Mouse (Mus musculus): ENCODE data around the gene Ttf2.

Ttf2 gene

DNA sequence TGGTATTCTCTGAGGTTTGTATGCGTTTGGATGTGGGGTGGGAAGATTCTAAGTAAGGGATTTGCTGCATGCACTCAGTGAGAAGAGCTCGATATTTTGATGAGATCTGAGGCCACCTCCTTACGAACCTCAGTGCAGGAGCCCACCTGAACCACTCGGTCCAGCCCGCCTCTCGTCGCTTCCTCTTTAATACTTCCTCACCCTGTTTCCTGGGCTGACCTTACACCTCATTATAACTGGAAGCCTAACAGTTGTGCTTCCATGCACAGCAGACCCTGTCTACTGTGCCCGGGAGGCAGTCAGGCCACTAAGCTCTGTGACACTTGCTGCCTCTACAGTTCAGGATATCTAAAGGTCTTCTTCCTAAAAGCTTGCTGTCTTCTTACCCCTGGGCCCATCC lies 9.8 kb upstream of the Ttf2 start:
- no peak for DNase-seq (ENCODE audit: low read depth, low spot score)

DNA sequence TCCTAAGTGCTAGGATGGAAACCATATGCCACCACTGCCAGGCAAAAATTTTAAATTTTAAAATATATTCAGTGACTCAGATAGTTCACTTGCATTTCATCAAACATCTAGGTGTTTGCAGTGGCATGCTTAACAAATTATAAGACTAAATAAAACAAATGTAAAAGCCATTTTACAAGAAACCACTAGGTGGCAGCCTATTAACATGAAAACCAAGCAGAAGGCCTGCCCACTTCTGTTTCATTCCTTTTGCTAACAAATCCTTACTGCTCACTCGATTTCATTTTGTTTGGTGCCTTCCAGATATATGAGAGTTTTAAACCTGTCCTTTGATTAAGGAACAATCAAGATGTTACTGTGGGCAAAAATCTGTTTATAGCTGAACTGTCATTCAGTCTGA lies 4.4 kb upstream of the Ttf2 start:
- peak; percentile 75 for DNase-seq (ENCODE audit: low read depth, low spot score)

DNA sequence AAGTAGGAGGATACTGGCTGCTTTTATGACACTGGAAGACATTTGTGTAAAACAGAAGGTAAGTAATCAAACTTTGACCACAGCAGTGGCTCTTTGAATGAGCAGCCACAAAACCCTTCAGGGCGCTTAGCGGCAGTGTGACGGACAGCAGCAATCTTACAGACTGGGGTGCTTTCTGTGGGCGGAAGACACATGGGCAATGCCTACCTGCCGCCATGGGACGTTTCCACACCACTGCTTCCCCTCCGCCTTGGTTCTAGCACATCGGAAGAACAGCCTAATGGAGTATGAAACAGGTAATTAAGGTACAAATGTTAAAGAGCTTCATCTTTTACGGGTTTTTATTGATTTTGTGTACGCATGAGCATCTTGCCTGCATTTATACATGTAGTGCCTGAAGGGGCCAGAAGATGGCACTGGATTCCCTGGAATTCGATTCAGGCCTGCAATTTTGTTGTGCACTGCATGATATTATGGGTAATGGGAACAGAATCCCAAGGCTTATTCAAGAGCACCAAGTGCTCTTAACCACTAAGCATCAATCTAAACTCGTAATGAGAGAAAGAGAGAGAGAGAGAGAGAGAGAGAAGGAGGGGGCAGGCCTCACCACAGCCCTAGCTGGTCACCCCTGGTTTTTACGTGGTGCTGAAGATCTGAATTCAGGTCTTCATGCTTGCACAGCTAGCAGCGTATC lies 5.5 kb downstream of the Ttf2 start:
- peak; percentile 66 for DNase-seq (ENCODE audit: low read depth, low spot score)

DNA sequence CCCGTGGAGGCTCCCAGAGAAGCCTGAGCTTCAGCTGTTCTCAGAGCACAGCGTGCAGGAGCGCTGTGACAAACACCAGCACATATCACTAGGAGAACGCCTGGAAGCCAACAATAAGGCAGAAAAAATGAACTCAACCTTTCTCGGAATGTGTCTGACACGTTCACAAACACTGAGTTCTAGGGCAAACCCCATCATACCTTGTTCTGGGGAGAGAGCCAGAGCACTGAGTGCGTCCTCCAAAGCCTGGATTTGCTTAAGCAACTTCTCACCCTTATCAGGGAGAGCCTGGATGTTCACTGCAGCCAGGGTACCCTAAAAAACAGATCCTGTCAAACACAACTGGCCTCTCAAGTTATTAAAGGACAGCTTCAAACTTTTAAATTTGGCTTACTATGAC lies 8.0 kb downstream of the Ttf2 start:
- DNase-seq (ENCODE audit: low read depth, low spot score): no peak

DNA sequence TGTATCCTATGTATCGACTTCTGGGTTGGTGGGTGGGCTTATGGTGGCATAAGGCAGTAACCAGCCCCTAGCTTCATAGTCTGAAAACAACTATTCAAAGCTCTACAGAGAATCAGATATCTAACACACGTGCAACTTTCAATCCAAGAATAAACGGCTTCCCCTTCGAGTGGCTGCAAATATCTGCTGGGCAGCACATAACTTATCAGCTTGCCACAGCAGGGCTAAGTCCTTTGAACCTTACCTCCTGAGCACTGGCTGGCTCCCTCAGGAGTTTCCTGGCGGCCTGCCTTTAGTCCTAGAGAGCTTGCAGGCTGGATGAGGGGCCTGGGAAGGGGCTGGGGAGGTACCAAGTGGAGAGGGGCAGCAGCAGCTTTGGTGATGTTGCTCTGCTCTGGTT lies 8.5 kb downstream of the Ttf2 start:
- DNase-seq (ENCODE audit: low read depth, low spot score): no peak

DNA sequence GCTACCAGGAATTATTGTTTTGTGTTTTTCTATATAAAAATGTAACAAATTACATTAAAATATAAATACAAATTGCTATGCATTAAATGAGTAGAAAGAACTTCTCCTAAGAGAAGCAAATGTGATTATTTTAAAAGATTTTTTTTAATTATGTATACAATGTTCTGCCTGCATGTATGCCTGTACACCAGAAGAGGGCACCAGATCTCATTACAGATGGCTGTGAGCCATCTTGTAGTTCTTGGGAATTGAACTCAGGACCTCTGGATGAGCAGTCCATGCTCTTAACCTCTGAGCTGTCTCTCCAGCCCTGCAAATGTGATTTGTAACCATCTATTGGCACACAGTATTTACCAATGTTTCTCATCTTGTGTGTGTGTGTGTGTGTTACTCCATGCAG lies 14.8 kb downstream of the Ttf2 start:
- peak; percentile 19 for DNase-seq (ENCODE audit: low read depth, low spot score)

DNA sequence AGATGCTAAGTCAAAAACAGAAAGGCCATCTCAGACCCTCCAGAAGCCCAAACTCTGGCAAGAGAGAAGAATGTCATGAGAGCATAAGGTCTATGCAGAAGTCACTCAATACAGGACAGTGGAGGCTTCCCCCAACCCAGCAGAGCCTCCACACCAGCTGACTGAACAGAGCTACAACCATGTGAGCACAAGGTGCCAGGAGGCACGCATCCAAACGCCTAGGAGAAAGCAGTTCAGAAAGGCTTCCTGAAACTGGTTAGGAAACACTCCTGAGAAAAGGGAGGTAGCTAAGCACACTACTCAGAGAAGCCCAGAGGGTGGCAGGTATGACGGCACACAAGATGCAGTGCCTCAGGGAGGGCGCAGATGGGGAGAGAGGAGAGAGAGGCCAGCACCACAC lies 17.9 kb downstream of the Ttf2 start:
- DNase-seq (ENCODE audit: low read depth, low spot score): no peak

DNA sequence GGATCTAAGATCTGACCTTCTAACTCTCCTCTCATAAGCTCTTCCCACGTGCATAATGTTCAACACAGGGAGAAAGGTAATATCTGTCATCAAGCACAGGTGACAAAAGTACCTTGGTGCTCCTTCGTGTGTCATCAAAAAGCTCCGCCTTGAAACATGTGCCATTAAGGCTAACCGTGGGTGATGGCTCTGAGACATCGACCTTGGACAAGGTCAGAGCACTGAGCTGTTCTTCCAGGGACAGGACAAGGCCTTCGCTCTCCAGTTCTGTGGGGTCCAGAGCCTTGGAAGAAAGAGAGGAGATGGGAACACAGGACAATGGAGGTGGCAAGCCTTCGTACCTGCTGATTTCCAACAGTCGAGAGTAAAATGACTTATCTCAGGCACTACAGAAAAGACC lies 22.2 kb downstream of the Ttf2 start:
- no peak for DNase-seq (ENCODE audit: low read depth, low spot score)

DNA sequence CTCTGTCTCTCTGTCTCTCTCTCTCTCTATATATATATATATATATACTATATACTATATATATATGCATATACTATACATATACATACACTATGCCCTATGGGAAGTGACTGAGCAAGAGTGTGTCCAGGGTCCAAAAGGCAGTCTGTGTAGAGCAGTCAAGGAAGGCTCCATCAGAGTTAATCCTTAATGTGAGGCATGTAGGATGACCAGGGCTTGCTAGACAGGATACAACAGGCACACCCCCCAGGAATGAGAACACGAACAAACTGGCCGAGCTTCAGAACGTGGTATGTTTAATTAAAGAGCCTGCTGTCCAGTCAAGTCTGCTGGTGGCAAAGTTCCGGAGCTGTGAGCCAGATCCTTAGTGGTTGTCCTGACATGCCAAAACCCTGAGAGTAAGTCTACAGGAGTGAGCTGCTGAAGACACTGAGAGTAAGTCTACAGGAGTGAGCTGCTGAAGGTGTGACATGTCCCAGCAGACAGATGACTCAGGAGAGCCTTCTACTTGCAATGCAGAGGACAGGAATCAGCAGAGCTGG lies 28.9 kb downstream of the Ttf2 start:
- no peak for DNase-seq (ENCODE audit: low read depth, low spot score)

DNA sequence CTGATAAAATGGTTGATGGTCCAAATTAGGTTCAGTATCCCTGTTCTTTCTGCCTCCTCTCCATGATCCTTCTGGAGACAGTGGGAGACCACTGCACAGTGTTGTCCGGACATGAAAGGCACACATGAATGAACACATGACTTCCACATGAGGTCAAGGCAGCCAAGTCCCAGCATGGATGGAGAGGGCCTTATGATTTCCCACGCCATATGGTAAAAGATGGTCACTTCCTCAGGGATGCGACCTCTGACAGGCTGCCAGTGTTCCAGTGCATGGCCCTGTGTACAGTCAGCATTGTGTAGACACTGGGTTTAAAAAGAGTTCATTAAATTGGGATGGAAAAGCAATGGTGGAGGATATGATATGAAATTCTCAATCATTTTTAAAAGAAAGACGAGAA lies 31.3 kb downstream of the Ttf2 start:
- DNase-seq (ENCODE audit: low read depth, low spot score): no peak

DNA sequence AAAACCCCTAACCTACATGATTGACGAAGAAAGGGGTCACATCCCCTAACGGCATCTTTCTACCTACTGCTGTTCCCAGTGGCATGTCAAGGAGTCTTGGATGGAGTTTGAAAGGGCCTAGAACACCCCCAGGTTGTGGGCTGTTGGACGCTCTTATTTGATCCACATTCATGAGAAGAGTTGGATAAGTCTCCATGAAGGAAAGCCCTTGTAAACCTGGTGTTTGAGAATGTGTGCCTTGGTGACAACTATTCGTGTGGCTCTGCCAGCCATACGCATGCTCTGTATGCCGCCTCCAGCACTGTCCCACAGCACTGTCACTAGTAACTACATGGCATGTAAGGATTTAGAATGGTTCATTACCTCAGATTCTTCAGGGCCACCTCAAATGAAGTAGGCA lies 33.3 kb downstream of the Ttf2 start:
- DNase-seq (ENCODE audit: low read depth, low spot score): no peak

DNA sequence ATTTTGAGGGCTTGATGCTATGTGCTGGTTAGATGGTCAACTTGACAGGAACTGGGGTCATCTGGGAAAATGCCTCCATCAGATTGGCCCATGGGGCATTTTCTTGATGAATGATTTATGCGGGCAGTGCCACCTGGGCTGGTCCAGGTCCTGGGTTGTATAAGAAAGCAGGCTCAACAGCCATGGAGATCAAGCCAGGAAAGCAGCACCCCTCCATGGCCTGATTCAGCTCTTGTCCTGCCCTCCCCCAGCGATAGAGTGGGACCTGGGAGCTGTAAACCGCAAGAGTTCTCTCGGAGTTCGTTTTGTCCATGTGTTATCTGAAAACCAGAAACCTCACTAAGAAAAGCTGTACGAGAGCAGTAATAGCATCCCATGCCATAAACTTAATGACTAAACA lies 33.9 kb downstream of the Ttf2 start:
- DNase-seq (ENCODE audit: low read depth, low spot score): no peak

DNA sequence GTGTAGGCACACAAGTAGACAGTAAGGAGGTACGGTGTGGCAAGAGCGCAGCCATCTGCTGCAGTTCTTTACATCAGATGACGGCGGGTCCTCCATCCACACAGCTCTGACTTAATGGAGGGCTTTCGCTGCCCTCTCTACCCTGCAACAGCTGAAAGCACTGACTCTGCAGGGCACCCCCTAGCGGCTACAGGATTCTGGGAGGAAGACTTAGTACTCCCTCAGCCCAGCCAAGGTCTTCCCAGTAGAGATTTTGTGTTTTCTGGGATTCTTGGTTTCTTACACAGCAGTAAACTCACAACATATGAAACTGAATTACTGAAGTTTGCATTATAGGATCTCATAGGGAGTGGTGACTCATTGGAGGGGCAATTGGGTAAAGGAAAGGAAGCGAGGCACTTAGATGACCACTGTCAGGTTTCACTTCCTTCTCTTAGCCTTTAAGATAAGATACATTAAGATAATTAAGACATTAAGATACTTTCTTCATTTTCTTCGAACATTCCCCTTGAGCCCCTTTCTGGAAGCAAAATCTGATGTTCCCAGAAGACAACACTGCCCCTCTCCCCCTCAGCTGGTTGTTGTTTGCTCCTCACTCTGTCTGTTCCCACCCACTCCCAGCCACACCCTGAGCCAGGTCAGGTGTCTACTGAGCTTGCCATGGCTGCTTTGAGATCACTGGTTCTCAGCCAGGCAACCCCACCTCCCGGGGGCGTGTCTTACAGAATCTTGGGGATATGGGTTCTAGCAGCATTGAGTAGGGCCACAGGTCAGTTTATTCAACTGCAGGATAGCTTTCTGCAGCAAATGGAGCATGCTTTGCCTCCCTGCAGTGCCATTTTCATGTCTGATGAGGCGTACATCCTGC lies 37.2 kb downstream of the Ttf2 start:
- no peak for DNase-seq (ENCODE audit: low read depth, low spot score)

DNA sequence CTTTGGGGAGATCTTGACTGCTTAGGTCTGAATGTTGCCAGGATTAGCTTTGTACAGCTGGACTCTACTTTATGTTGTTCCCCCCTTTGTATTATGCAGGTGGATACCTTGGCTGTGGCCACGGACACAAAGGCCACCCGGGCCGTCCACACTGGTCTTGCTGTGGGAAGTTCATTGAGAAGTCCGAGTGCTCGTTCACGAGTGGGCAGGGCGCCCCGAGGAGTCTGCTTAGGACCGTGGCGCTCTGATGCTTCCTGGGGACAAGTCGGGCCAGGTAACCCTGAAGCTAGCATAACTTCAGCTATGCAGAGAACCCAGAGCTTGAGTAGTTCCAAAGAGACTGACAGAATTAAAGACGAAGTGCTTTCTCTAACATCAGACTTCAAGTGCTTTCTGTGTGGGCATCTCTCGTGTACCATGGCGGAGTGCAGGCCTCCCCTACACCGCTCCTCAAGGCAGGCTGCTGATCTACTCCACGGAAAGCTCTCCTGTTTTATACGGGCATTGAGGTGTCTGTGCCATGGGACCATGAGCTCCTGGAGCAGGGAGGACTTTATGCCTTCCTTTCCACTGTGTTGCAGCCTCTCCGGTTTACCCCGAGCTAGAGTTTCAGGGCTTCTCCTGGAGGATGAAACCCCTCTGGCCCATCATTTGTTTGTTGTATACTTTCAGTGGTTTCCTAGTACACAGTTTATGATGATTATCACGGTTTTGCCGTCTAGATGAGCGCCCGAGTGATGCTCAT lies 38.0 kb downstream of the Ttf2 start:
- DNase-seq (ENCODE audit: low read depth, low spot score): no peak

DNA sequence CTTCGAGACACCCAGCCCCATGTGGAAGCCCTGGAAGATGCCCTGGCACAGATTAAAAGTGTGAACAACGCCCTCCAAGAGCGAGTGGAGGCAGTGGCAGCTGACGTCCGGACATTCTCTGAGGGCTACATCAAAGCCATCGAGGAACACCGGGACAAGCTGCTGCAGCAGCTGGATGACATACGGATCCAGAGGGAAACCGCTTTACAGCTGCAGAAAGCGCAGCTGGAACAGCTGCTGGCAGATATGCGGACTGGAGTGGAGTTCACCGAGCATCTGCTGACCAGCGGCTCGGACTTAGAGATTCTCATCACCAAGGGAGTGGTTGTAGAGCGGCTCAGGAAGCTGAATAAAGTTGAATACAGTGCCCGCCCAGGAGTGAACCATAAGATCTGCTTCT lies 44.3 kb downstream of the Ttf2 start:
- no peak for DNase-seq (ENCODE audit: low read depth, low spot score)

DNA sequence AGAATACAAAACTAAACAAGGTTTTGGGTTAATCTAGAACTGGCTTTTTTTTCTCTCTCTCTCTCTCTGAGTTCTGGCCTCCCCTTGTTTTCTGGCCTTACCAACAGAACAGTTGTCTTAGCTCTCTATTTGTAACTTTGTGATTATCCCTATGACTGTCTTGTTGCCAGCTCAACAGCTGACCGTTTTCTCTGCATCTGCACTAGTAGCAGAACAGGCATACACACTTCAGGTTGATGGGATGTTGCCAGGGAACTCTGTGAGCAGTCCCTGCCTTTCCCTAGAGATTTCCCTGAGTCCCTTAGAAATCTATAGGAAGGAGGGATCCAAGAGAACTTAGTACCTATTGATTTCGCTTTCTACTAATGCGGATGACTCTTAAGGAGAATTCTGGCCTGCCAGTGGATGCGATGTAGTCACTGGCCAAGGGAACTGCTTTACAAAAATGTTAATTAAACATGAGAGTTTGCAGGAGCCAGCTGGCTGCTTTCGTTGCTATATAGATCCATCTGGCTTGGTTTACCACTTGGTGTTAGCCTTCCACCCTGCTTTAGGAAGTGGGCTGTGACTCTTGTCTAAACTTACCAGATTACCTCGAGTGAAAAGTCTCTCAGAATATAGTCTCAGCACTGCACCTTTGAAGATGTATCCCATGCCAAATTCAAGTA lies 45.3 kb downstream of the Ttf2 start:
- DNase-seq (ENCODE audit: low read depth, low spot score): no peak

DNA sequence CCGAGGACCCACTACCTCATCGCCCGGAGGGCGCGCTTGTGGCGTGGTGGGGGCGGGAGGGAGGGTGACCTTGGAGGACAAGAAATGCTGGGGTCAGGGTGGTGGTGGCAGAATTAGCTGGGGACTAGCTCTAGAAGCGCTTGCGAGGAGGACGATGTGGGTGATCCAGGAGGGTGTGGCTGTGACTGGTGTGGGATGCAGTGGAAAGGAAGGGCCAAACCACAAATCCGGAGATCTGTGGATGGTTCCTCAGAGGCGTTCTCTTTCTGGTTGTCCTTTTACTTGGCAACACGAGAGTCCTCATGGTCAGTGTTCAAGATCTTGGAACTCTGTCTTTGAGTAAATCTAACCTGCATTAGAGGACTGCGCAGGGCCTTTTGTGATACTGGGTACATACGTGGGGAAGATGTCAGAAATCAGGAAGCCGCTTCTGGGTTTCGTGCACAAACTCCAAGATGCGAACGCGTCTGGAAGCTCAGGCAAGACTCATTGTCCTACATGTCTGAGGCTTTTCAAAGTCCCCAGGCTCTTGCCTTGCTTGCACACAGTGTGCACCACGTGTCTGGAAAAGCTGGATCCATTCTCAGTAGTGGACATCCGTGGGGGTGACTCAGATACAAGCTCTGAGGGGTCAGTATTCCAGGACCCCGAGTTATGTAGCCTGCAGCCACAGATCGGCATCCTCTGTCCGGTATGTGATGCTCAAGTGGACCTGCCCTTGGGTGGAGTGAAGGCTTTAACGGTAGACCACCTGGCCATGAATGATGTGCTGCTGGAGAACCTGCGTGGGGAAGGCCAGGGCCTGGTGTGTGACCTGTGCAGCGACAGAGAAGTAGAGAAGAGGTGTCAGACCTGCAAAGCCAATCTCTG lies 46.7 kb downstream of the Ttf2 start:
- DNase-seq (ENCODE audit: low read depth, low spot score): no peak

DNA sequence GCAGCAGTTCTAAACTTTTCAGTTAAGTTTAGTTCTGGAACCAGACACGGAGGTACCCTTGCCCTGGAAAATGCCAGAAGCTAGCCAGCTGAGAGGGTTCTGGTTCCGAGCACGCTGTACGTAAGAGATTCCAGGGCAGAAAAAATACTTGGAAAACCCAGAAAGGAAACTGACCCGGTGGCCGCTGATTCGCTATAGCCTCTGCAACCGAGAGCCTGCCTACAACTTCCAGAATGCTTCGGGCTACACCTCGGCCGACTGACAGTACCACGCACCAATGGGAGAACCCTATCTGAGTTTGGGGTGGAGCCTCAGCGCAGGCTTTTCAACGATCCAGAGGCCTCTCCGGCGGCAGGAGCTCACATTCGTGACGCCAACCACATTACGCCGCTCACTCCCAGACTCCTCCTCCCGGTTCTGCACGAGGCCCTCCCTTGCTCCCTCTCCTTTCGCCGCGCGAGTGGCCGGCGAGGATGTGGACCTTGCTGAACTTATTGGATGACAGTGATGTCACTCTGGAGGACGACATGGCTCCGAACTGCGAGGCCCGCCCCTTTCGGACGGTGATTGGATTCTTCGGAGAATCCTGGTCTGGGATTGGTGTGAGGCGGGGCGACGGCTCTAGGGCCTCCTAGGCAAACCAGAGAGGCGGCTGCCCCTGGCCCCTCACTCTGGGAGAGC lies 47.5 kb downstream of the Ttf2 start, which contains the start of gene Trim45:
Trim45 (plus strand) TSS at position 378 of the 681 bp plus-strand sequence.
- DNase-seq (ENCODE audit: low read depth, low spot score): peak; percentile 100

DNA sequence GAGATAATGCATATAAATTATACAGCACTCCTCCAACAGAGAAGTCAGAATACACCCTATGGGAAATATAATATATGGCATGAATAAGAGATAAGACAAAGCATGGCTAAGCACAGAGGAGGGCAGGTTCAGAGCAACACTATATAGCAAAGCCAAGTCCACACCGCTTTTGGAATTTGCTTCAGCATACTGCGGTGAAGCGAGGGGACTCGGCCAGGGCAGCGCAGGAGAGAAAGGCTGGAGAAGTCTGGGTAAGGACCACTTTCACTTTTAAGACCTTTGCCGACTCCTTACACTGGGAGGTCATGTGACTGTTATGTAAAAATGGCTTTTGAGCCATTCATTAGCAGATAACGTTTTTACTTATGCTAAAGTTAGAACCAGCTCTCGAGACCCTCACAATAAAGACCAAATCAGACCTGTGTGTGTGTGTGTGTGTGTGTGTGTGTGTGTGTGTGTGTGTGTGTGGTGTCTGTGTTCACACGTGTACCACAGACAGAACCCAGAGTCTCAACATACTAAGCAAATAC lies 48.8 kb downstream of the Ttf2 start:
- no peak for DNase-seq (ENCODE audit: low read depth, low spot score)

DNA sequence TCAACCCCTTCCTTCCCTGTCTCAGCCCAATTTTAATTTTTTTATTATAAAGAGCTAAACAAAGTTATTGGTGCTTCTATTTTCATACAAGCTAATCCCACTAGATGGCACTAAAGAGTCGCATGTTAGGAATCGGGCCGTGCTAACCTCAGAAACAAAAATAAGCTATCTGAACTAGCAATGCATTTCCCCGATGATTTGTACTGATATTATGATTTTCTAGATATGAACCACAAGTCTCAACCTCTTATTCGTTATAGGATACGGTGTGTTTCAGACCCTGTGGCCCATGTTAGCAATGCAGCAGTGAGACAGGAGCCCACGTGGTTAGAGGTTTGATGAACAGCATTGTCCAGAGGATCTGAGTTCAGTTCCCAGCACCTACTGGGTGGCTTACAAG lies 52.6 kb downstream of the Ttf2 start:
- DNase-seq (ENCODE audit: low read depth, low spot score): peak; percentile 86

Measured in 3T3-L1 (cell line).